Mouse (Mus musculus): ENCODE measurements at regions not wholly inside any gene's neighbourhood (a gene's known extent, or its start where the extent isn't known, plus 50 kb on each side); places are given as distances from the start of the nearest gene placed in this dataset.
A peak's percentile ranks its signal among the peaks of the same experiment; 100 is the strongest.
"Not testable (repeated sequence)": the region's sequence is repeated elsewhere in the genome, so short reads cannot be mapped to it uniquely, and the experiment has no call there.

- DNase-seq (ENCODE audit: low read depth, low spot score), result no peak
- TF ChIP-seq CTCF (IDR thresholded peaks at IDR 0.05), result no peak
- ChIA-PET CTCF (interaction anchor here (1.8 kb wide), 1 partner anchor 9 kb away, joined by 5 read pairs; no protein-coding TSS in a partner anchor), POLR2A (no interaction called here)
- no peaks in the 10 kb centered on the region for H3K27me3 ChIP-seq
- ATAC-seq, result no peak
- in situ Hi-C loops (cut with MboI; ENCODE audit: low pct_unique_long_range_greater_than_20kb), result loop anchor here (5.0 kb wide), 1 partner anchor 50 kb away; no protein-coding TSS in a partner anchor
Observed at GRCm38 (mm10) chr4:64432097-64432496, 385.3 kb upstream of the Tnc start.

DNA sequence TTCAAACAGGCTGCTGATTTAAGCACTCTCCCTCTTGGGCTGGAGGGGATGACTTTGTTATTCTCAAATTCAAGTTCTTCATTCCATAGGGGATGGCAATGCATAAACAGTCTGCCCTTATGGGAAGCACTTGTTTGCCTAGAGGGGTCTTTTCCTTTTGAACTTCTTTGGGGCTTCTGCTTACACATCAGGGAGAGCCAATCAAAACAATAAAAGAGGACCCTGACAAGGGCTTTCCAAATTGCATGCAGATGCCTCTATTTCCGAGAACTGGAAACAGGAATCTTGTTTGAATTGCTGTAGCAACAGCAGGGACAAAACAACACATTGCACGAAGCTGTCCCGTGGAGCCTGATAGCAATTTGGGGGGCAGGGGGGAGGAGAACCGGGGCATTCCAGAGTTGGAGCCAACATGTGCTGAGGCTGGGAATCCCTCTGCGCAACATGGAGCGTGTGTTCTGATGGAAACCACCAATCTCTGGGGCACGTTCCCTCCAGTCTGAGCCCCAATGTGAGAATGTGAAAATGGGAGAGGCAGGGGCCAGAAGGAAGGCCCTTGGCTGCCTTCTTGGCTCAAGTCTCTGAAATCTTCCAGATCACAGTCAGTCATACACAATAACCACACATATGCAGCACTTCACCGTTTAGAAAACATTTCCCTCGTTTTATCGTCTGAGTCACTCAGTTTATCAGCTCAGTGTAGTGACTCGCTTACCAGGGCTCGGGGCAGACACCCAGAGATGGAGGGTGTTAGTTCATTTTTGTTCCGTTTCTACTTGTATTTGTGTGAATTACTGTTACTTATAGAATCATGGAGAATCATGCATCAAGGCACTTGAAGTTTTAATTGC is 391.2 kb upstream of the Tnc start:
- POLR2A ChIA-PET, result no interaction called here
- in situ Hi-C loops (cut with MboI; ENCODE audit: low pct_unique_long_range_greater_than_20kb), result no loop called here
- H3K27me3 ChIP-seq, result no peaks in the 10 kb centered on the region
- CTCF ChIA-PET, result no interaction called here
- TF ChIP-seq CTCF (IDR thresholded peaks at IDR 0.05), result no peak
- ATAC-seq (peak; percentile 39), DNase-seq (ENCODE audit: low read depth, low spot score) (no peak)

DNA sequence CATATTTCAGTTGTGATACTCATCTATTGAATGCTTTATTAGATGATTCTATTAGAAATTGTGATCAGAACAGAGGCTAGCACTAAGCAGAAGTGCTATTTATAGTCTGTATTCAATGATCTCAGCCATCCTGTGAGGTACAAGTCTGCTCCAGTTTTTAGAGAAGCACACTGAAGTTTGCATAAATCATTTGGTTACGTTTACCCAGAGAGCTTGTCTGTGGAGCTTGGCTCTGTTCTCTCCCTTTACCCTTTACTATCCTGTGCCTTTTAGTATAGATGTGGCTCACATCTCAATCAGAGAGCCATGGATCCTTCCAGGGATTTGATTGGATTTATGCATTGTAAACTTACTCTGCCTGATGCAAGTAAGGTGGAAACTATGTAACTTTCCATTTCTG is 404.6 kb upstream of the Tnc start:
- no peak for TF ChIP-seq CTCF (IDR thresholded peaks at IDR 0.05)
- in situ Hi-C loops (cut with MboI; ENCODE audit: low pct_unique_long_range_greater_than_20kb), result no loop called here
- no peaks in the 10 kb centered on the region for H3K27me3 ChIP-seq
- ChIA-PET CTCF (interaction anchor here (1.0 kb wide), 1 partner anchor 11 kb away, joined by 4 read pairs; no protein-coding TSS in a partner anchor), POLR2A (no interaction called here)
- no peak for ATAC-seq
- DNase-seq (ENCODE audit: low read depth, low spot score), result no peak

GRCm38 (mm10) chr4:64451946-64452345 is 405.1 kb upstream of the Tnc start:
- ATAC-seq (no peak), DNase-seq (ENCODE audit: low read depth, low spot score) (no peak)
- CTCF ChIA-PET, result interaction anchor here (1.0 kb wide), 1 partner anchor 10 kb away, joined by 4 read pairs; no protein-coding TSS in a partner anchor
- TF ChIP-seq CTCF (IDR thresholded peaks at IDR 0.05), result no peak
- POLR2A ChIA-PET, result no interaction called here
- in situ Hi-C loops (cut with MboI; ENCODE audit: low pct_unique_long_range_greater_than_20kb), result no loop called here
- H3K27me3 ChIP-seq, result no peaks in the 10 kb centered on the region

DNA sequence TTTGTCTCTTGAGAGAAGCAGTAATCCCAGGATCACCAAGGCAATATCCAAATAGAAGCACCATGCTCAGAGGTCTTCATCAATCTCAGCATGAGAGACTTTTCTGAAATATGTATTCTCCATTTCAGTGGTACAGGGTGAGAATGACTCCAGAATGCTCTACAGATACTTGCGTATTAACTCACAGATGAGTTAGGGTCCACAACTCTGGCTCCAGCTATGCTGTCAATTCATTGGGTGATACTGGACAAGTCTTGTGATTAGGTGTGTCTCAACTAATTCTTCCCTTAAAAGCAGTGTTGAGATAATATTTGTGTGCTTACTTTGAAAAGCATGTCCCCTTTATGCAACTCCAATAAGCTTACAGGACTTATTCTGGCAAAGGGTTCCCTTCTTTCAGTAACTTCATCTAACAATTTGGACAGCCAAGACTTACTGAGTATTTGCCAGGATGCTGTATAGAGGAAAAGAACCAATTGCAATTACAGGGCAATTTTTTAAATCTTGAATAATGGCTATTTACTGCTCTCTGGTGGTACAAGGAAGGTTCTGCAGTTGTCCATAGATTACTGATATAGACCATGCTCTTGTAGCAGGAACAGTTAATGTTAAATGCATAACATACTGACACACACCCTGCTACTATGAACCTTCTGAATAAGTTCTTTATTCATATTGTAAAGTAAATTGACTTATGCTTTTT is 445.6 kb upstream of the Tnc start:
- in situ Hi-C loops (cut with MboI; ENCODE audit: low pct_unique_long_range_greater_than_20kb), result loop anchor here (5.0 to 25.0 kb wide), 6 partner anchors 445 to 1080 kb away; partner anchors contain the start of genes Akna, Tex48 and Tnc
- no peak for ATAC-seq

DNA sequence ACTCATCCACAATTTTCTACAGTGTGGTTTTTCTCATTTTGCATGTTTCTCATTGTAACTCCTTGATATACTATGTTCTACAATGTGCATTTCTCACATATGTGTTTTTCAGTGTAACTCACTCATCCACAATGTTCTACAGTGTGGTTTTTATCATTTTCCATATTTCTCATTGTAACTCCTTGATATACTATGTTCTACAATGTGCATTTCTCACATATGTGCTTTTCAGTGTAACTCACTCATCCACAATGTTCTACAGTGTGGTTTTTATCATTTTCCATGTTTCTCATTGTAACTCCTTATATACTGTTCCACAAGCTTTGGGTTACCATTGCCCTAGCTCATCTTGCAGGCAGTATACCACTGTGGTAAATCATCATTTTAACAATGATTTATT is 450.9 kb upstream of the Tnc start:
- H3K27me3 ChIP-seq, POLR2A ChIA-PET, CTCF ChIA-PET: not testable (repeated sequence)
- ATAC-seq, result peak; percentile 100
- peak; percentile 100 for DNase-seq (ENCODE audit: low read depth, low spot score)
- in situ Hi-C loops (cut with MboI; ENCODE audit: low pct_unique_long_range_greater_than_20kb), result loop anchor here (5.0 to 25.0 kb wide), 6 partner anchors 540 to 1085 kb away; partner anchors contain the start of genes Akna and Tex48

More for the DNA sequence above, 445.6 kb upstream of the Tnc start:
- POLR2A ChIA-PET, result no interaction called here
- H3K27me3 ChIP-seq, result no peaks in the 10 kb centered on the region
- CTCF ChIA-PET, result no interaction called here
- DNase-seq (ENCODE audit: low read depth, low spot score), result no peak
- peak; percentile 53 for TF ChIP-seq CTCF (IDR thresholded peaks at IDR 0.05)

DNA sequence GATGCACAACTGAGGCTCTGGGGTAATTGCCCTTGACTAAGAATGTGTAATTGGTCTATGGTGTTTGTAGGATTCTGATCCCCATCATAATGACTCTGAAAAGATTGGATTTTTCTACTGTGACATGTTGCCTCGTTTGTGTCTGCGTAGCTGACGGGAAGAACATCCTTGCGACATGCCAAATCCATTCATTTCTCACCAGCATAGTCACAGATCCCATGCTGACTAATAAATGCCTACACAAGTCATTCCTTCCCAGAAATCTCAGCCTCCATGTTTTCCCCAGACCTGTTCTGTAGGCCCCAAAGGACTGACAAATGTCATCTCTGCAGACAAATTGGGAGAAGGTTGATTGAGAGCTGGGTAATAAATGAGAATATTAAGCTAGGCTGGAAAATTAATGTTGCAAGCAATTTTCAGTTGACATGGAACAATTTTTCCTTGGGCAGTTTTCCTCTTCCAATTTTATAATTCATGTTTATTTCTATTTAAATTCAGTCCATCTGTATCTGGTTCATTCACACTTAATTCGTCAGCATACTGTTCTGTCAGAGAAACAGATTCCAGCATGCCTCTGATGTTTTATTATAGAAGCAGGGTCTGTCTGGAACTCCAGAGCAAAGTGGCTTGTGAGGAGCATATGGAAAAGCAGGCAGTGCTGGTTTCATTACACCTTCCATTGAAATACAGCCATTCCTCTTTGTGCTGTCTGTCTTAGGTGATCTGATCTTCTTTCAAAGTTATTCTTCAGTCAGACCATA is 454.0 kb upstream of the Tnc start:
- ATAC-seq (no peak), DNase-seq (ENCODE audit: low read depth, low spot score) (no peak)
- ChIA-PET CTCF (no interaction called here), POLR2A (no interaction called here)
- in situ Hi-C loops (cut with MboI; ENCODE audit: low pct_unique_long_range_greater_than_20kb), result no loop called here
- TF ChIP-seq CTCF (IDR thresholded peaks at IDR 0.05), result no peak
- no peaks in the 10 kb centered on the region for H3K27me3 ChIP-seq

- no peaks in the 10 kb centered on the region for H3K27me3 ChIP-seq
- in situ Hi-C loops (cut with MboI; ENCODE audit: low pct_unique_long_range_greater_than_20kb), result no loop called here
- ChIA-PET CTCF (interaction anchor here (0.6 to 1.2 kb wide), 2 partner anchors 12 to 393 kb away, joined by 3 to 4 read pairs; no protein-coding TSS in a partner anchor), POLR2A (no interaction called here)
- ATAC-seq (no peak), DNase-seq (ENCODE audit: low read depth, low spot score) (no peak)
- TF ChIP-seq CTCF (IDR thresholded peaks at IDR 0.05), result no peak
Observed at GRCm38 (mm10) chr4:64521883-64522282, 475.1 kb upstream of the Tnc start.

DNA sequence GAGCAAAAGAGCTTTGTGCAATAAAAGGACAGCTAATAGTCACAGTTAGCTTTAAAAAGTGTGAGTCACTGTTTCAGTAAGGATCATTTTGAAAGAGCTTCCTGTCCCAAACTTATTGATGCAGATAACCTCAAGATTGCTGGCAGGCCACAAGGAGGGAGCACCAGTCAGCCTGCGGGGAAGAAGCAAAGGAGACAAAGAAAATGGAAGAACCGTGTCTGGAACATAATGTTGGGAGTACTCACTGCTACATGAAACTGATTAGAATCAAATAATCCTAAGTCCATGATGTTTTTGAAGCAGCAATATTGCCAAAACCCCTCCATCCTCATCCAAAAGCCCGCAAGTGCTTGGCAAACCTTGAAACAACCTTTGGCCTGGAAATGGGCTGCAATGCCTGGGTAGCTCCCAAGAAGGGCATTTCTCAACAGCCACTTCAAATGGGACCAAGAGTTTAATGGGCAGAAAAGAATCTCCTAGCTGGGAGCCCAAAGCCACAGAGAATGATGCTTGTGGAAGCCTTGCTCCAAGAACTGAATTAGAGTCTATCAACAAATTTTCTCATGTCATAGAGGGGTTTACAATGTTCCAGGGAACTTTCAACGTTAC is 481.0 kb upstream of the Tnc start:
- peak; percentile 49 for DNase-seq (ENCODE audit: low read depth, low spot score)
- H3K27me3 ChIP-seq, result no peaks in the 10 kb centered on the region

DNA sequence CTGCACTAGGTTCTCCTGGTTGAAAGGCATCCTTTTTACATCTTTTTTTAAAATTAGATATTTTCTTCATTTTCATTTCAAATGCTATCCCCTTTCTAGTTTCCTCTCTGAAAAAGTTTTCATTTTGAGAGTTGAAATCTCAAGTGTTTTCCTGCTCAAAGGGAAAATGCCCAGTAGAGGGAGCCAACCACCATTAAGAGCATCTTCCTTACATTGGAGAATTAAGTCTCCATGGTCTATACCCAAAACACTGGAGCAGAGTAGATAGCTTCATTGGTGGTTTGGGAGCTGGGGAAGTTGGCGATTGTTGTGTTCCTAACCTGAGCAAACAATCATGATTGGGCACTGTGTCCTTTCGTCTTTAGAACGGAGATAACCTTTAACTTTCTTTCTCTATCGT is 483.8 kb upstream of the Tnc start:
- in situ Hi-C loops (cut with MboI; ENCODE audit: low pct_unique_long_range_greater_than_20kb), result loop anchor here (5.0 to 10.0 kb wide), 4 partner anchors 554 to 1057 kb away; no protein-coding TSS in a partner anchor
- ChIA-PET POLR2A (no interaction called here), CTCF (interaction anchor here (1.0 to 1.7 kb wide), 5 partner anchors 302 to 1061 kb away, joined by 3 to 5 read pairs (median 4); no protein-coding TSS in a partner anchor)
- ATAC-seq (no peak), DNase-seq (ENCODE audit: low read depth, low spot score) (no peak)
- peak; percentile 66 for TF ChIP-seq CTCF (IDR thresholded peaks at IDR 0.05)
- no peaks in the 10 kb centered on the region for H3K27me3 ChIP-seq

More for the DNA sequence above, 481.0 kb upstream of the Tnc start:
- ChIA-PET POLR2A (no interaction called here), CTCF (interaction anchor here (0.9 to 1.8 kb wide), 2 partner anchors 433 to 968 kb away, joined by 3 to 4 read pairs; no protein-coding TSS in a partner anchor)
- TF ChIP-seq CTCF (IDR thresholded peaks at IDR 0.05), result no peak
- peak; percentile 82 for ATAC-seq
- in situ Hi-C loops (cut with MboI; ENCODE audit: low pct_unique_long_range_greater_than_20kb), result no loop called here
